Mouse (Mus musculus) small intestine, adult 2 months (tissue): ENCODE measurements around the gene Klhl5.

Experiments used
- CTCF ChIP-seq: fragments of 200-500 bp; IDR thresholded peaks from 2 replicates; pipeline ENCODE4 v1.5.1; 2012; ENCODE audit warnings: low read depth, mild to moderate bottlenecking, control low read depth, inconsistent platforms, low read length, moderate library complexity, mixed read lengths; ENCODE audit not compliant: insufficient replicate concordance, insufficient read length; ENCODE audit errors: extremely low read depth
- POLR2A ChIP-seq: fragments of 200-500 bp; IDR thresholded peaks from 2 replicates; pipeline ENCODE4 v1.6.1; 2012; ENCODE audit warnings: low read depth, mild to moderate bottlenecking, control low read depth, inconsistent platforms, low read length, moderate library complexity

- TF ChIP-seq CTCF (no peak), POLR2A (no peak)
These were observed 35.6 kb upstream of the Klhl5 start for GRCm38 (mm10) chr5:65071689-65072118.
